Mouse (Mus musculus) urinary bladder, adult 18-20 months (tissue): ENCODE measurements around the gene Focad.
A peak's percentile ranks its signal among the peaks of the same experiment; 100 is the strongest.
"Not testable (repeated sequence)": the region's sequence is repeated elsewhere in the genome, so short reads cannot be mapped to it uniquely, and the experiment has no call there.

ENCODE experiments used
- DNase-seq, 2 experiments: peaks; one replicate each; pipeline ENCODE4 v3.0.0; 2022; ENCODE audit warnings: low spot score in 2 of 2, mixed read lengths in 2 of 2

The Focad gene

DNA sequence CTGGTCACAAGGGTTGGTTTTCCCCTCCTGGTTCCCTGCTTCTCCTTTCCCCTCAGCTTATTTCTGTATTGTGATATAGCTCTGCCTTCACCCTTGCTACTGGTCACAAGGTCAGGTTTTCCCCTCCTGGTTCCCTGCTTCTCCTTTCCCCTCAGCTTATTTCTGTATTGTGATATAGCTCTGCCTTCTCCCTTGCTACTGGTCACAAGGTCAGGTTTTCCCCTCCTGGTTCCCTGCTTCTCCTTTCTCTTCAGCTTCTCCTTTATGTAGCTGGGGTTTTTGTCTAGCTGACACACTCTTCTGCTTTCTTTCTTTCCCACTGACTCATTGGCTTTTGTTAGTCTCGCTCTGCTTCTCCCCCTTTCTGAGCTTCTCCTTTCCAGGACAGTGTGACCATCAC is 296.2 kb downstream of the Focad start:
- not testable (repeated sequence) for DNase-seq

DNA sequence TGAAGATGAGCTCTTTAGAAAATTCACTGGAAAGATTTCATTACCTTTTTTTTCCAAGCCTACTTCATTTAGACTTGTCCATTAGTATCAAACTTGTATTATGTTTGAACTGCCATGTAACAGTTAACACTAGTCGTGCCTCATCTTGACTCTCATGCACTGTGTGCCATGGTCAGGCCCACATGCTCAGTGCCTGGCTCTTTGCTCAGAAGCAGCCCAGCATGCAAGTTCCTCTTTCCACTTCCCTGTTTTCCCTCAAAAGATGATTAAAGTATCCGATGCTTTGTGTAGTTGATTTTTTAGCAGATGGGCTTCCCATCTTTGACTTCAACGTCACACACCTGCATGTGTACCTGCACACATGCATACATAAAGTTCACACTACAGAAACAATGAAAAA is 301.3 kb downstream of the Focad start:
- no peak for DNase-seq

DNA sequence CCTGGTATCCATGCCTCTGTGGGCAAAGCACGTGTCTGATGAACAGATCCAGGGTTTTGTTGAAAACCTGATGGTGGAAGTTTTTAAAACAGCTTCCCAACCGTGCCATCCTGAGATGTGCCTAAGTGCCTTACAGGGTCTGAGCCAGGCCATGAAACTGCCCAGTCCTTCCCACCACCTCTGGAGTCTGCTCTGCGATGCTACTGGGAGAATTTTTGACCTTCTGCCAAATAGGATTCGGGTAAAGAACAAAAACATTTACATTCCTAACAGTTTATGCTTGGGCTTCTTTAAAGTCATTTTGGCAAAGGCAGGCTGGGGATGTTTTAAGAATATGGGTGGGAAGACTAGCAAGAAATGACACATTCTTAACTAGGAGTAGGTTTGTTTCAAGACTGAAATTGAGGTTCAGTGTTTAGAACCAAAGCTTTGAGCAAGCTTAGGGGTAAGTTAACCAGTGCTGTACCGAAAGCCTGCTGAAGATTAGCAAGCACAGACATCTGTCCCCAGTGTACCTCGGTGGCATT is 302.6 kb downstream of the Focad start:
- no peak for DNase-seq

DNA sequence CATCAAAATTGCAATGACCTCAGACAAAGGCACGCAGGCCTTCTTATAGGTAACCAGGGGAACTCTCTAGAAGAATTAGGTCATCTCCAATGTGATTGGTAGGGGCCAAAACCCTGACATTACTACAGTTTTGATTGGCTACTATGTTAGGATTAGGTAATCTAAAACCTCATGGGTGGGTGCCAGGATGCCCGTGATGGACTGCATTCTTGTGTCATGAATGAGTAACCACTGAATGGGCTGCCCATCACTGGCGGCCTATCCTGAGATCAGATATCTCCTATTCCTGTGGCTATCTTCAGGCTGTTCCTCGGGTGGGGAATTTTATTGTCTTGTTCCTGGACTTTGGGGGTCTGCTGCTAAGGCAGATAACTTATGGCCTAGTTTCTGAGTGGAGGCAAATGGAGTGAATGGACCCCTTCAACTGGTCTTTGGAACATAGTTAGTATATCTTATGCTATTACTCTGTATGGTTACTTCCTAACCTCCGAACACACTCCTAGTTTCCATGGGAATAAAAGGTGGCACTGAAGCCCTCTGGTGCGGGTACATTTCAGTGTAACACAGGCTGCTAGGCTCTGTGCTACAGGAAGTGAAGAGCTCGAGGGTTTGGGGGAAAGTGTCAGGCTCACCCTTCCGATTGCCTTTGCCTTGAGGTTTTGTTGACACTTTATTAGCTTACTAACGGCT is 306.0 kb downstream of the Focad start:
- DNase-seq: no peak

DNA sequence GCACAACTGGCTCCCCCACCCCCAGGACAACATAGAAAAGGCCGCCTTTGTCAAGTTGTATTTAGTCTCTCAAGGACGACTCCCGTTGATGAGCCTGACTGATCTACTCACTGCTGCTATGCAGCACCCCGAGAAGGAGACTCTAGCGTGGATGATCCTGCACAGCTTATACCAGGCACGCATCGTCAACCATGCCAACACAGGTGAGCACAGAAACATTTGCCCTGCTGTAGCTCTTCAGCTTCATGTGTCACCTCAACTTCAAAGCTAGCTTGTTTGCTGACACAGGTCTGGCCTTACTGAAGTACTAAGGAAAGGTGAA is 306.5 kb downstream of the Focad start:
- no peak for DNase-seq

DNA sequence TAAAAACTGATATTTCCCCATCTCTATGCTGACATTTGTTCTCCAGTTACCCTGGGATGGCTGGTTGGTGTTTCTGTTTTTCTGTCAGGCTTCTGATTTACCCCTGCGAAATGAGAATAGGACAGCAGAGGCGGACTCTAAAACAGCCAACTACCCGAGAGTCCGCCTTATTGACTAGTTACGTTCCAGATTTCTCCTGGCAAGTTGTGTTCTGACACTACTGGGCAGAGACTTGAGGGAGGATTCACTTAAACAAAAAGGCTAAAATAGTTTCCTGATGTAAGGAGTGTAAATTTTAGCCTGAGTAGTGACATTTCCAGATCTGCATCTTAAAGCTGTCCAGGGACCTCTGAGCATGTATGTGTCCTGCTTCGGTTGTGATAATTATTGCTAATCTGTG is 308.5 kb downstream of the Focad start:
- DNase-seq: no peak

DNA sequence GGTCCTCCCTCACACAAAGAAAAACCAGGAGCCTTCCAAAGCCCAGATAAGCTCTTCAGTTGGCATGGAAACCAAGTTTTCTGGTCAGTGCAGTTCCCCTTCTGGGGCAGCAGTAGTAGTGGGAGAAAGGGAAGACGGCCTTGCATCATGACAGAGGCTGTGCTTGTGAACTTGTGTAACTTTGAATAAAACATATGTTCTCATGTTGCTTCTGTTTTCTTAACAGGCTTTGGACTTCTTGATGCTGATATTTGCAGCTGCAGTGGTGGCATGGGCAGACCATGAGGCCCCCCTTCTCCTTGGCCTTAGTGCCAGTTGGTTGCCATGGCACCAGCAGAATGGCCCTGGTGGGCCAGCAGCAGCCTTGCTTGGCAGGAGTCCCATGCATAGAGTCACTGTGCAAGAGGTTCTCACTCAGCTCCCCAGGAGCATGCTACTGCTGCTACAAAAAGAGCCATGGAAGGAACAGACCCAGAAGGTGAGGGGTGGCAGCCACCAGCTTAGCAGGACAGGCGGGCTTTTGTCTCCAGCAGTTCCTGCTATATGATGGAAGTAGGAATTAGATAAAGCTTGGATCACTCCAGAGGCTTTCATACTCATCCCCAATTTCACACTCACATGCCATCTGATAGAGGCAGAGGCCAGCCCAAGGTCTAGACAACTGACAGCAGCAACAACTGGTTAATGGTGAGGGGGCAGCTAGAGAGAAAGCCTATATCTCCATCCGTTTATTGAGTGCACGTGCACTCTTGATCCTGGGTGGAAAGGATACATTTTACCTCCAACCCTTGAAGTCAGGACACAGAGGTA is 312.7 kb downstream of the Focad start:
- DNase-seq: no peak

DNA sequence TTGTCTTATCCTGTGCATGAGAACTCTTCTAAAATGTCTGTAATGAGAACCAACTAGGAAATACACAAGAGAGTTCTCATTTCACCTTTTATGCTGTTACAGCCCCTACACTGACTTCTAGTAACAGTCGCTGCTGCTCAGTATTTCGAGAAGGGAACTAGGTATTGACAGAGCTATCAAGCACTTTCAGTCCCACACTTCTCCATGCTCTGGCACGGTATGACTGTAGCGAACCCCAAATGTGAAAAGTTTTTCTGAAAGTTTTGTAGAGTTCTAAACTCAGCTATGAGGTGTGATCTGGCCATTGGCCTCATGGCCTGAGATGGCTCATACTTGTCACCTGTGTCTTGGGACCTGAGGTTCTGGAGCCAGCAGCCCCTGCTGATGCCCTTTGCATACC is 314.9 kb downstream of the Focad start:
- no peak for DNase-seq

DNA sequence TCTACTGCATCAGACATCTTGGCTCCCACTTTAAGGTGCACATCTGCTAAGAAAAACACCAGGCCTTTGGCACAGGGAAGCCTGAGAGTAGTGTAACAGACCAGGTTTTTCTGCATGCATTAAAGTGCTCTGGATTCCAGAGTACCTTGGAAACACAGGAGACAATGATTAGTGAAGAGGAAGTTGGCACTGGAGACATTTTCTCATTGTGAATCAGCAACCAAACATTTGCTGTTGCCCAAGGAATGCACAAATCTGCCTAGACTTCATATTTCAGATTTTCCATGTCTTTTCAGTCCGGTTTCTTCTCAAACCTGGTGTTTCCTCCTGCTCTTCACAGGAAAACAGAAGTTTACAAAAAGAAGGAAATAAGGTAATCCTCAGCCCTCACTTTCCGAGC is 317.9 kb downstream of the Focad start:
- DNase-seq: no peak

DNA sequence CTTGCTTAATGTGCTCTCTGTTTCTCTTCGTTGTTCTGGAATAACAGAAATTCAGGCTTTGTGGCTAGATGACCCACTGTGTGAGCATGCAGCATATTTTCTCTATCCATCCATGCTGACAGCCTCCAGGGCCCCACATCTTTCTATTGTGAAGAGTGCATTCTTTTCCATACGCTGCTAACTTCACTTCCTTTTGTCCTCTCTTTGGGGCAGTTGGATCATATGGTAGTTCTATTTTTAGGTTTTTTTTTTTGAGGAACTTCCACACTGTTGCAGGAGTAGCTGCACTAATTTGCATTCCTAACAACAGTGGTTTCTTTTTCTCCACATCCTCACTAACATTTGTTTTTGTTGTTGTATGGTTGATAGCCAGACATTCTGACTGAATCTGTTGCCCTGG is 320.6 kb downstream of the Focad start:
- DNase-seq: no peak

DNA sequence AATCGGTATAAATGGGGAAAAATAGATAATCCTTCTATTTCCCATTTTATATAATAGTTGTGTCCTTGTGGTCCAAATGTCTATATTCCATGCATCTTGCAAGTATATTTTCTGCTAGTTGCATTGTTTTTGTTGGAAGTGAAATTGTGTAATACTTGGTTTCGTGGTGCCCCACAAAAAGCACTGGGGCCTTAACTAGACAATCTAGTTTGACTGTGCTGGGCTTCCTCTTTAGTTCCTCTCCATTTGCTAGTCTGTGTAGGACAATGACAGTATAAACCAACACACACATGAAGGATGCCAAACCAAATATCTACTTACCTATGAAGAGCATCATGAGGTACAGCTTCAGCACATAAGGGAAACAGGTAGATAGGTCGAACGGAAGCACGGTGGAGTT is 324.9 kb downstream of the Focad start:
- DNase-seq: no peak

DNA sequence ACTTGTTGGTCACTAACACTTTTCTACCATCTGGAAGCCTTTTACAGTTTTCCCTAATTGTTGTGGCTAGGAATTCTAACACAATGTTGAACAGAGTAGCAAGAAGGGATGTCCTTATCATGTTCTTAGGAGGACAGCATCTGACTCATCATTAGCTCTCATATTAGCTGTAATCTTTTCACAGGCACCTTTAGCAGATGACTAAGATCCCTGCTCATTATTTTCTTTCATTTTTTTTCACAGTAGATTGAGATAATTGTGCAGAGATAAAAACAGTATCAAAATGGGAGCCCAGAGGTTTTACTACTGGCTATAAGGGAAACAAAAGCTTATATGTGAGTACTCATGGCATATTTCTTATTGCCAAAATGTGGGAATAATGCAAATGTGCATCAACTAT is 330.1 kb downstream of the Focad start:
- DNase-seq: no peak

DNA sequence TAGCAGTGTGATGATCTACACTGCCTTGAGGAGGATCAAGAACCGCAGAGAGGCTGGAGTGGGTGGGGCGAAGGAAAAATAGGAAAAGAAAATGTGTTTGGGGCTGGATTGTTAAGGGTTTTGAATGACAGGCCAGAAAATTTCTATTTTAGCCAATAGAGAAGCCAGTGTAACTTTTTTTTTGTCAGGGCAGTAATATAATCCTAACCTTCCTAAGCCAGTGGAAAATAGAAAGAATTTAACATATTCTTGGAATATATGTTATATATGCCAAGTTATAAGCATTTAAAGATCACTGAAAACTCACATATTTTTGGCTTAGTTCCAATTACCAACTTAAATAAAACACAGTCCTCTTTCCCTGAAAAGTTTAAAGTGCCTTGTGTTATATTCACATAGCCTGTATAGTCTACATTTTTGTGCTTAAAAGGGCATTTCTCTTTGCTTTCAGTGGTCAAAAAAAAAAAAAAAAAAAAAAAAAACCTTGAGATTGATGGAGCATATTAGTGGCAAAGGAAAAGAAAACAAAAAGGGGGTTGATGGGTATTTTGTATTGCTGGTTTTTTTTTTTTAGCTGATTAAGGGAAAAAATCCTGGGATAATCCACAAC is 333.3 kb downstream of the Focad start:
- no peak for DNase-seq

DNA sequence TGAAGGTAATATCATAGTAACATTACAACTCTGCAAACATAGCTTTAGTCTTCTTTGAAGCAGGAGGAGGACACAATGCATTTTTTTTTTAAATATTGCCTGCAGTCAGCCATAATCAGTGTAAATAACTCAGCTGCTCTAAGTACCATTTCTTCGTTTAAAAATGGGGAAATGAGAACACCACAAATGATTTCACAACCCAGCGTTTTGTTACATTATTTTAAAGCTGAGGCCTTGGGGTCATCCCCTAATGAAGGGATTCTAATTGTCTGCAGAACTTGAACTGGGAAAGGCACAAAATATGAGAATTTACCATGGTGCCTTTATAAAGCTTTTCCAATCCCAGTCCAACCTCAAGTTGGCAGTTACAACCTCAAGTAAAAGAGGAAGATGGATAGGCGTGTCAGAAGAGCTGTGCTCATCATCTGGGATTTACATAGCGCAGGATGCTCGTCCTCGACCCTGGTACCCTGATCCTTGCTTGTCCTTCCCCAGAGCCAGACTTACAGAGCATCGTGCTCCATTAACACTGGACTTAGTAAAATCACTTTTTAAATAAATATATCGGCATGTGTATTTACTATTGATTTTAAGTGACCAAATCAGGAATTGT is 338.1 kb downstream of the Focad start:
- DNase-seq: no peak

DNA sequence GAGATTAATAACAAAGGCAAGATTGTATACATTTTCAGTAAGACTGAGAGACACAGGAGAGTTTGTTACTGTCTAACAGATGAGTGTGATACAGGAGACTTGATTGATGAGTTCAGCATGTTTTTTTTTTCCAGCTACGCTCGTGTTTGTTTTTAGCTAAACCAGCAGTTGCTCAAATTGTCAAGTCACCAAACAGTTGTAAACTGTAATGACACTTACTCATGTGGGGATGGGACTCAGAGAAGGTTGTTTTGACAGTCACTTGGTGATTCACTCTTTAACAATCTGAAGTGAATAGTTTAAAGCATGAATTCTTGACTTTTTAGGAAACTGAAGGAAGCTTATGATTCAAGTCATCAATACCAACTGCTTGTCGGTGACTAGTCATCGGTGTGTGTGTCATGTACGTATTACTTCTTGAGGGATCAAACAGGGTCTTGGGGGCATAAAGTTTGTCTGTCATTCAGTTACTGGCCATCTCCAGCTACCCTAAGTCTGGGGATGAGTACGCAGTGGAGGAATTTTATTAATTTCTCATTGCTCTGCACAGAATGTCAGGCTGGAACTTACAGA is 342.2 kb downstream of the Focad start:
- DNase-seq: no peak

DNA sequence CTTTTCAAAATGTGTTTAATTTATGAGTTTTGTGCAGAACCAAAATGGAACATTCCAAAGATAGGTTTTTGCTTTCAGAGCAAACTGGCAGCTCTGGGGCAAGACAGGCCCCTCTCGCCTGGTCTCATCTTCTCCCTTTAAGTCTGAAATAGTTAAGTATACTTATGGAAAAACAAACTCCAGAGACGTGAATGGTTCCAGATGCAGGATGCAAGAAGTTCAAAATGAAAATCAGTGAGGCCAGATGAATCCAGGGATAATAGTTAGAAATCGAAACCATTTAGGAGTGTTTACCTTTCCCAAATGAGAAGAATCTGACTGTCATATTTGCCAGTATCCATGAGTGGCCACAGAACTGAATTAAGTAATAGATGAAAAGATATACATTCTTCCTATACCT is 342.7 kb downstream of the Focad start:
- no peak for DNase-seq

DNA sequence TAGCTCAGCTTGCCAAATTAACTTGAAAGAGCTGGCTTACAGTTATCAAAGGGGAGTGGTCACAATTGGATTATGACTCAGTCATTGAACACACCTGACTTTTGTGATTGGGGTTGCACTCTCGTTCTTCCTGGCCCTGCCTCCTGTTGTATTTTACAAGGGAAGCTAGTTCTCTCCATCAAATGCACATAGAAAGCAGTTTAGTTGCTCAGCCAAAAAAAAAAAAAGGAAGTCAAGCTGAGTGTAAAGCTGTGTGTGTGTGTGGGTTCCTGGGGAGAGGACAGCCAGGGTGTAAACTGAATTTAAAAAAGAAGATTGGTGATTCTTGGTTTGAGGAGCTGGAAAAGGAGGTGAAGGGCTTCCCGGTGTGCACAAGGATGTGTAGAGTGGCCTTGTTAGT is 343.5 kb downstream of the Focad start:
- no peak for DNase-seq

DNA sequence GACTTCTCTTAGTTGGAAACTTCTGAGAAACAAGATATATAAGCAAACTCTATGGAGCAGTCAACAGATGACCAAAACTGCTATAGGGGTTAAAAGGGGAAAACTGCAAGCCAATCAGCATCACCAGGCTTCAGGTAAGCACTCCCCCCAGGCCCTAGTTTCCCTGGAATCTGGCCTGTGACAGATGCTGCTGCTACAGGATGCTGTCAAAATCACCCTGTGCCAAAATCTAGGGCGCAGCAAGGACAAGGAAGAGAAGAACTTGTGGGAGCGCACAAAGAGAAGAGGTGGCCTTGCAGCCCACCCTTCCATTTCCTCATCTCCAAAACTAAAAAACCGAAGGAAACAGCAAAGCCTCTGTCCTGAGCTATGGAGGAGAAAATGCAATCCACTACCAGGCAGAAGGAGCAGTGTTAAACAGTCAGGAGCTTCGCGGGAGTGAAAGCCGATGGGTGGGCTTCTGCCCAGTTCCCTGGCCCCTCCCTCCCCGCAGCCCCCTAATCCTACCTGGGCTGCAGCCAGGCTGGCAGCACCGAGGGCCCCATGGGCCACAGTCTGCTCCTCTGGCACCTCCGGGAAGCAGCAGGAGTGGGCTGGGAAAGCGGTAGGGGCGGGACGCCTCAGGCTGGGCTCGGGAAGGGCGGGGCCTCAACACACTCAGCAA is 344.0 kb downstream of the Focad start, which contains the start of gene Hacd4:
TSS of gene Hacd4 (minus strand) at position 603 of the 664 bp plus-strand sequence.
- peak; percentile 70 to 78 for DNase-seq

DNA sequence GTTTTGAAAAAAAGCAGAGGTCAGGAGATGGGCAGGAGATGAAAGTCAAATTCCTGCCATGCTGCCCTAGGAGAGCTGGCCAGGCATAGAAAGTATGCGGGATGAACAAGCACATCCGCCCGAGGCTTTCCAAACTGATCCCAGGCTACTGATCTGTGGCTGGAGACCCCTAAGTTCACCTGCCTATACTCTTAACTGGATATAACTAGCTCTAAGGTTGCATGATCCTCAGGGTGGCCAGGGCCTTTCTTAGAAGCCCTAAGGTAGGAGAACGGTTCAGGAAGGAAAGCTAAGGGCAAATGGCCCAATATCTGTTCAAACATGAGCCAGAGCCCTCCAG is 344.5 kb downstream of the Focad start:
- no peak for DNase-seq

DNA sequence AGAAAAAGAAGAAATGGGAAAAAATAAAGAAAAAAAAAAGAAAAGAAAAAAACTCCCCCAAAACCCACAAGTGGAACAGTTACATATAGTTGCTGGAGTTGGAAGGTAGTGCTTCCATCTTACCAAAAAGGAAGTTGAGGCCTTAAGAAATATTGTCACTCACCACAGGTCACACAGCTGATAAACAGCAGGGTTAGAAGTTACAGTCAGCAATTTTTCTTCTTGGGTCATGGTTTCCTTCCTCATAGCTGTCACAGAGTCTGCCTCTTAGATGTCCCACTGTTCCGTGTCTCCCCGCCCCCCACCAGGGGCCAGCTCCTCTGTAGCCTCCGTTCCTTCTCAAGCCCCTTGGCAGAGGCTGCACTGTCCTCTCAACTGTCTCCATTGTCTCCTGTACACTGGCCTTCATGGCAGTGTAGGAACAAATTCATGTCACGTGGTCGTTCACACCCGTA is 345.3 kb downstream of the Focad start:
- no peak for DNase-seq

DNA sequence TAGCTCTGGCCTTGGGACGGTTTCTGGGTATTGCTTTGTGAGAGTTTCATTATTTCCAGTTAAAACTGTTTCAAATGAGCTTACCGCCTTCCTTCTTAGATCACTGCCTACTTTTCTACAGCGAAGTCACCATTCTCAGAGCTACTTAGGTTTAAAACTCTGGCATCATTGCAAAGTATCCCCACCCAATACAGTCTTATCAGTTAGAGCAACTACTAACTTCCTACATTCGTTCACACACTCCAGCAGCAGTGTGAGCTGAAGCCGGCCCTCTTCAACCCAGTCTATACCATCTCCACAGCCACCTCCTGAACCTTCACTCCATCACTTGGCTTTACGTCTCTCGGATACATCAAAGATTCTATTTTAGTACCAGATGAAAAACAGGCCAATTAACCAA is 346.4 kb downstream of the Focad start:
- DNase-seq: no peak

DNA sequence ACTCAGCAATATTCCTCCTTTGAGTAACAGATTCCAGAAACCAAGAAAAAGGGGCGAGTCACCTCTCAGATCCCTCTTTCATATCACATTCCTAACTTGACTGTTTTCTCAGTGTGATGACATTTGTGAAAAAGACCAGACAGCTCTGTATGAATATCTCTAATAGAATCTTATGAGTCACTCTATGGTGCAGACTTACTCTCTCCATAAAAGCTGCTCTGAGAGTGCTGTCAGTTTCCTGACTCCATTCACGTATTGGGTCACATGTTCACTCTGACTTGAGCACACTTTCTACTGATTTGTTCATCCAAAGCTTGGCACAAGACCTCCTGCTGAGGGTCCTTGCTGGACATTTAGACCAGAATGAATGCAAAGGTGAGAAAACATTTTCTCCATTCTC is 354.5 kb downstream of the Focad start:
- DNase-seq: no peak
